Mouse (Mus musculus): ENCODE results near the gene Thbs1. TPM values are rescaled to one million over a fixed set of nuclear protein-coding genes. Genes with fewer than 3 reads are reported as not detected.

Thbs1 gene
- polyA plus RNA-seq, 1 experiment from 2014 or later: 50.8 TPM

DNA sequence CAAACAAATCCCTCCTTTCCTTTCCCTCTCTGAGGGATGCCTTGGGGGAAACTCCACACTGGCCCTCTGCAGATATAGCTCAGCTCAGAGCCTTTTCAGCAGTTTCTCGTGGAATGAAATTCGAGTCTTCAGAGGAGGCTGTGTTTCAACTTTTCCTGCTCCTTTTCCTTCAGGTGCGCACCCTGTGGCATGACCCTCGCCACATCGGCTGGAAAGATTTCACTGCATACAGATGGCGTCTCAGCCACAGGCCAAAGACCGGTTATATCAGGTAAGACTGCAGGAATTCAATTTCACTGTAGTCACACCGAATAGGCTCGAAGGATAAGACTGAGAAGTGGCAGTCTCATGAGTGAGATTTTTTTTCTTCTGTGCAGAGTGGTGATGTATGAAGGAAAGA is 12.1 kb downstream of the Thbs1 start:
- H3K4me2 ChIP-seq (replicated peaks; ENCODE audit: low read depth, low read length): no peak overlapping the region
- no peaks in the 10 kb centered on the region for H3K9me3 ChIP-seq (ENCODE audit: low read length)
- no peak overlapping the region for H3K27ac ChIP-seq (ENCODE audit: low read length)
- no peak overlapping the region for H3K4me3 ChIP-seq (ENCODE audit: low read depth, low read length)
- DNase-seq (ENCODE audit: low spot score) (no peak), ATAC-seq (no peak)
- TF ChIP-seq CTCF (IDR thresholded peaks at IDR 0.05) (no peak), EP300 (IDR thresholded peaks at IDR 0.05) (no peak)
- H3K9ac ChIP-seq (replicated peaks; ENCODE audit: low read depth): no peak overlapping the region
- no peaks in the 10 kb centered on the region for H3K27me3 ChIP-seq (replicated peaks; ENCODE audit: insufficient read depth, low read length)
- H3K4me1 ChIP-seq (ENCODE audit: insufficient read depth, low read depth, low read length): no peaks in the 10 kb centered on the region
- H3K36me3 ChIP-seq (ENCODE audit: insufficient read depth, low read length): peaks cover 57% of the 10 kb centered on the region
- 77% methylated on average over 9 of the region's 9 CpGs for WGBS

DNA sequence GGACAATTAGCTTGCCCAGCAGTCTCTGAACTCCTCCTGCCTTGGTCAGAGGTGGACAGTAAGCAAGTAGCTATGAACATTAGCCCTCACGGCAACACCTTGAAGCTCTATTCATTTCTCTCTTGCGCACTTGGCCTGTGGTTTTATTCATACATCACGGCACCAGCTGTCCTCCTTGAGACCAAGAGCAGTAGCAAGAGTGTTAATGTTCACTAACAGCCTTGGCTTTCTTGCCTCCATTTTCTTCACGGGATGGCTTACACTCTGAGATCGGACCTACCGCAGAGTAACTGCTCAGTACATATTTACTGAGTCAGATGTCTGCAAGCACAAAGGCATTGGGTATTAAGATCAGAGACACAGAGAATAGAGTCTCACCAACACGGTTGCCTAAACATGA is 12.8 kb downstream of the Thbs1 start:
- Histone ChIP-seq H3K9me3 (ENCODE audit: low read length) (no peaks in the 10 kb centered on the region), H3K4me3 (ENCODE audit: low read depth, low read length) (no peak overlapping the region), H3K36me3 (ENCODE audit: insufficient read depth, low read length) (peaks cover 54% of the 10 kb centered on the region), H3K27ac (ENCODE audit: low read length) (no peak overlapping the region), H3K27me3 (replicated peaks; ENCODE audit: insufficient read depth, low read length) (no peaks in the 10 kb centered on the region), H3K9ac (replicated peaks; ENCODE audit: low read depth) (no peak overlapping the region), H3K4me2 (replicated peaks; ENCODE audit: low read depth, low read length) (no peak overlapping the region), H3K4me1 (ENCODE audit: insufficient read depth, low read depth, low read length) (no peaks in the 10 kb centered on the region)
- DNase-seq (ENCODE audit: low spot score): no peak
- no peak for ATAC-seq
- 65% methylated on average over 7 of the region's 7 CpGs for WGBS
- no peak for TF ChIP-seq CTCF (IDR thresholded peaks at IDR 0.05)
- no peak for TF ChIP-seq EP300 (IDR thresholded peaks at IDR 0.05)

DNA sequence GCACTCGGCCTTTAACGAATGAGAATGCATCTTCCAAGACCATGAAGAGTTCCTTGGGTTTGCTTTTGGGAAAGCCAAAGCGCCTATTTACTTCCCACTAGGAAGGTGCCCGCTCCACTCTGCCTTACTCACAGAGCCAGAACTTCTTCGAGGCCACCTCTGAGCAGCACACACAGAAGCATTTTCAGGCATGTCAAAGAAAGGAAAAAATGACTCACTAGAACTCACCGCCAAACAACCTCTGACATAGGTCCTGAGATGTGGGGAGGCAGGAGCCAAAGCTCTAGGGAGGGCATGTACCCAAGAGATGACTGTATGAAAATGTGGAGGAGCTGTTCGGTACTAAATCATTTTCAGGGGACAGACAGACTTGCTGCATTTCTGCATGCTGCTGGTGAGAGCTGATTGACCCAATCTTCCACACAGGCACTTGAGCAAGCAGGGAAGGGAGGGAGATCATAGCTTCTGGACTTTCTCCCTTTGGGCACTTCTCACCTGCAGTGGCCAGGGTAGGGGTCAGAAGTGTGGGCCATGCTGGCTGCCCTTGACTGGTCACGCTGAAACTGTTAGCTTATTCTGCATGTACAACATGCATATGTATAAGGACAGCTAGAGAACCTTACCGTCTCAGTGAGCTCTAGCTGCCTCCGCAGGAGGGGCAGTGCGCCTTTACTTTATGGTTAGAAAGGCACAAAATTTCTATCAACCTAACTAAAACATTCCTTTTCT is 13.7 kb downstream of the Thbs1 start:
- Histone ChIP-seq H3K4me3 (ENCODE audit: low read depth, low read length) (no peak overlapping the region), H3K9me3 (ENCODE audit: low read length) (no peaks in the 10 kb centered on the region), H3K27me3 (replicated peaks; ENCODE audit: insufficient read depth, low read length) (no peaks in the 10 kb centered on the region), H3K4me1 (ENCODE audit: insufficient read depth, low read depth, low read length) (no peaks in the 10 kb centered on the region), H3K27ac (ENCODE audit: low read length) (no peak overlapping the region), H3K9ac (replicated peaks; ENCODE audit: low read depth) (no peak overlapping the region), H3K36me3 (ENCODE audit: insufficient read depth, low read length) (peaks cover 44% of the 10 kb centered on the region), H3K4me2 (replicated peaks; ENCODE audit: low read depth, low read length) (no peak overlapping the region)
- ATAC-seq: 0 out of 2 replicates have a peak, but pooled peaks have one; percentile 2
- TF ChIP-seq CTCF (IDR thresholded peaks at IDR 0.05) (no peak), EP300 (IDR thresholded peaks at IDR 0.05) (no peak)
- DNase-seq (ENCODE audit: low spot score): peak; percentile 45
- 65% methylated on average over 11 of the region's 11 CpGs for WGBS

DNA sequence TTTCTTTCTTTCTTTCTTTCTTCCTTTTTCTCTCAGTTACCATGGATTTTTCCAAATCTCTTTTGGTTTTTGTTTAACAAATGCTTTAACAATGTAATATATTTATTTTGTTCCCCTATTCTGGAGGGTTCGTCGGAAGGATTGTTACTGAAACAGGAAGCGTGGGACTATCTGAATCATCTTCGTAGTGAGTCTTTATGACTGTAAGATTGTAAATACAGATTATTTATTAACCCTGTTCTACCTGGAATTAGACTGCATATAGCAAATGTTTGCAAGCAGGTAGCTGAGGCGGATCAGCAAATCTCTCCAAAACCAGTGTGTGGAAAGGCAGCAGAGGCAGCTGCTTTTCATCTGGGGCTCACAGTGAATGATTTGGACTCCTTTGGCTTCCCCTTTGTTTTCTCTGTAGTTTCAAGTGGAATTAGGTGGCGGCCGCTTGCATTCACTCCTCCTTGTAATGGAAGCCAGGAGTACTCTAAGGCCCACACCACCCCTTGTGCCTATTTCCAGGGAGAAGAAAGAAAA is 14.3 kb downstream of the Thbs1 start:
- H3K36me3 ChIP-seq (ENCODE audit: insufficient read depth, low read length): peaks cover 38% of the 10 kb centered on the region

DNA sequence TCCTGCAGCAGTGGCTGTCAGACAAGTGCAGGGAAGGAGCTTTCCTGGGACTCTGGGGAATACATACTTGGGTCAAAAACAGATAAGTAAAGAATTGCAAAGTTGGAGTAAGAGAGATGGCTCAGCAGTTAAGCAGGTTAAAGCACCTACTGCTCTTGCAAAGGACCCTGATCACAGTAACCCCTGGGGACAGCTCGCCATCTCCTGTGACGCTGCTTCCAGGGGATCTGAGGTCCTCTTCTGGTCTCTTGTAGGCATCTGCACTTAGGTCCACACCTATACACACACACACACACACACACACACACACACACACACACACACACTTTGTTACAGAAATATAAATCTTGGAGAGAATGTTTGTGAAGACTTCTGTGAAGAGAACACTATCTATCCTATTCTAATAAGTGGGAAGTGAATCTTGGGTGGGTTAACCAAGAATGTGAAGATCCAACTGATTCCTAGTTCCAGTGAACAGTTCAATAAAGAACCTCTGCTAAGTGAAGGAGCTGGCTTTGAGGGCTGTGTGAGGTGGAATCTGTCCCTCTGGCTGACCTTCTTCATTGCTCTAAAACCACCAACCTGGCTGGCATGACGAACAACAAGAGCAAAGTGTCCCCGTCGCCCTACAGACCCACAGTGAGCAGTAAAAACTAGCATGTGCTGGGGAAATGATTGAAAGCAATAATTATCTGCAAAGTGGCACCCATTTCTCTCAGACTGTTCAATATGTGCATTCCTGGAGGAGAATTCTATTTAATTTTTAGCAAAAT is 16.0 kb downstream of the Thbs1 start:
- Histone ChIP-seq H3K4me2 (replicated peaks; ENCODE audit: low read depth, low read length) (no peak overlapping the region), H3K4me1 (ENCODE audit: insufficient read depth, low read depth, low read length) (no peaks in the 10 kb centered on the region), H3K4me3 (ENCODE audit: low read depth, low read length) (no peak overlapping the region), H3K27ac (ENCODE audit: low read length) (no peak overlapping the region), H3K36me3 (ENCODE audit: insufficient read depth, low read length) (peaks cover 25% of the 10 kb centered on the region; the same call in 1 of the 2 replicates), H3K9ac (replicated peaks; ENCODE audit: low read depth) (no peak overlapping the region), H3K9me3 (ENCODE audit: low read length) (no peaks in the 10 kb centered on the region), H3K27me3 (replicated peaks; ENCODE audit: insufficient read depth, low read length) (no peaks in the 10 kb centered on the region)
- no peak for DNase-seq (ENCODE audit: low spot score)
- peak; percentile 38 for ATAC-seq
- 73% methylated on average over 5 of the region's 5 CpGs for WGBS
- no peak for TF ChIP-seq EP300 (IDR thresholded peaks at IDR 0.05)
- no peak for TF ChIP-seq CTCF (IDR thresholded peaks at IDR 0.05)

More for the DNA sequence above, 14.3 kb downstream of the Thbs1 start:
- no peak for TF ChIP-seq CTCF (IDR thresholded peaks at IDR 0.05)
- no peak for TF ChIP-seq EP300 (IDR thresholded peaks at IDR 0.05)
- Histone ChIP-seq H3K4me1 (ENCODE audit: insufficient read depth, low read depth, low read length) (no peaks in the 10 kb centered on the region), H3K27me3 (replicated peaks; ENCODE audit: insufficient read depth, low read length) (no peaks in the 10 kb centered on the region), H3K9ac (replicated peaks; ENCODE audit: low read depth) (no peak overlapping the region), H3K9me3 (ENCODE audit: low read length) (no peaks in the 10 kb centered on the region), H3K4me2 (replicated peaks; ENCODE audit: low read depth, low read length) (no peak overlapping the region), H3K27ac (ENCODE audit: low read length) (no peak overlapping the region), H3K4me3 (ENCODE audit: low read depth, low read length) (no peak overlapping the region)
- WGBS: 47% methylated on average over 7 of the region's 7 CpGs
- no peak for ATAC-seq
- no peak for DNase-seq (ENCODE audit: low spot score)

DNA sequence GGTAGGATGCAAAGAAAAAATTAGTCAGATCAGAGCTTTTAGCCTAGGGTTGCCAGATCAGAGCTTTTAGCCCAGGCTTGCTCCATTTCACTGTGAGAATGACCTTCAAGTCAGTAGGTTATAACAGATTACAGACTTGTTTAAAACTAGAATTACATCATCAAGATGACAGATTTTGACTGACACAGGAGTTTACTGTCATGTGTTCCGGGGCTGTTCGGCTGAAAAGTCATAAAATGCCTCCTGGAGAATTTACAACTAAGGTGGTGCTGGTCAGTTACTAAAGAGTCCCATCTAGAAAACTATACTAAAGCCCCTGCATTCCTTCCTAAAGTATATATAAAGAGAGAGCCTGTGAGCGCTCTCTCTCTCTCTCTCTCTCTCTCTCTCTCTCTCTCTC is 16.6 kb downstream of the Thbs1 start:
- H3K27ac ChIP-seq (ENCODE audit: low read length): no peak overlapping the region
- TF ChIP-seq EP300 (IDR thresholded peaks at IDR 0.05): no peak
- TF ChIP-seq CTCF (IDR thresholded peaks at IDR 0.05): no peak
- no peak overlapping the region for H3K9ac ChIP-seq (replicated peaks; ENCODE audit: low read depth)
- whole genome bisulfite sequencing: 33% methylated on average over 3 of the region's 3 CpGs
- peaks cover 18% of the 10 kb centered on the region; the same call in 1 of the 2 replicates for H3K36me3 ChIP-seq (ENCODE audit: insufficient read depth, low read length)
- H3K9me3 ChIP-seq (ENCODE audit: low read length): no peaks in the 10 kb centered on the region
- H3K4me2 ChIP-seq (replicated peaks; ENCODE audit: low read depth, low read length): no peak overlapping the region
- ATAC-seq: peak; percentile 11; the same call in 1 of the 2 replicates
- H3K27me3 ChIP-seq (replicated peaks; ENCODE audit: insufficient read depth, low read length): no peaks in the 10 kb centered on the region
- no peak for DNase-seq (ENCODE audit: low spot score)
- no peaks in the 10 kb centered on the region for H3K4me1 ChIP-seq (ENCODE audit: insufficient read depth, low read depth, low read length)
- H3K4me3 ChIP-seq (ENCODE audit: low read depth, low read length): no peak overlapping the region

All from lung, postnatal 0 days (tissue).